ENCODE assay signal across 37 mouse cellular contexts in the genomic region with DNA sequence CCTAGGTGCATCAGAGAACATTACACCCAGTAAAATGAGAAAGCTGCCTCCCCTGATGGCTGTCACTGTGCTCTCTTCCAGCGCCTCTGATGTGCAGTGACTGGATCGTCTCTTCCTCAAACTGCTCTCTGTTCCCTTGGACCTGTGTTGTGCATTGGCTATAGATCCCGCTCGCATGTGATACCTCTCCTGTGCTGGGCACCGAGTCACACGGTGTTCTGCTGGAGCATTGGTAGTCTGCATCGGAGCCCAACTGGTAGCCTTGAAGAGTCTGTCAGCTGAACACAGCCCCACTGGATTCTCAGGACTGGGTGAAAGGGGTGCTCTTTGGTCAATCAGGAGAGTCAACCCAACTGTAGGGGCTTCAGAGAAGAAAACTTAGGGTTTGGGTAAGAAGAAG. TPM values are rescaled to one million over a fixed set of nuclear protein-coding genes. Genes with fewer than 3 reads are reported as not detected.
"Had no signal": no experiment of that assay in that cellular context is flagged by ENCODE, and none has a peak within 500 bp of the region (broad histone marks: within the 10 kb centered on the region; RNA-seq: fewer than 3 reads in every experiment).

No protein-coding gene starts in this region.

- H3K4me1 ChIP-seq: heart, embryonic 12.5 days; heart, embryonic 13.5 days; heart, embryonic 15.5 days; hindbrain, embryonic 10.5 days; hindbrain, embryonic 12.5 days; hindbrain, embryonic 13.5 days; hindbrain, embryonic 15.5 days; intestine, embryonic 15.5 days; kidney, embryonic 15.5 days had no signal

- H3K9me3 ChIP-seq: heart, embryonic 12.5 days; heart, embryonic 13.5 days; heart, embryonic 15.5 days; hindbrain, embryonic 10.5 days; hindbrain, embryonic 12.5 days; hindbrain, embryonic 13.5 days; hindbrain, embryonic 15.5 days; intestine, embryonic 15.5 days; kidney, embryonic 15.5 days had no signal

- H3K4me2 ChIP-seq: heart, embryonic 12.5 days; heart, embryonic 13.5 days; heart, embryonic 15.5 days; hindbrain, embryonic 12.5 days; hindbrain, embryonic 13.5 days; hindbrain, embryonic 14.5 days; hindbrain, embryonic 15.5 days; intestine, embryonic 15.5 days; kidney, embryonic 15.5 days had no signal

- DNase-seq: heart, postnatal 10 days; heart, postnatal 14 days; heart, postnatal 36 days; heart, postnatal 4 days; kidney, adult 11 months; kidney, adult 18-20 months; kidney, adult 2 months; kidney, adult 8-10 months; kidney, adult 9 months; kidney, postnatal 10 days; kidney, postnatal 14 days; kidney, postnatal 25 days; kidney, postnatal 36 days; kidney, postnatal 4 days; layer of hippocampus, adult 9-11 months; layer of hippocampus, postnatal 36 days had no signal

- H3K4me3 ChIP-seq: heart, embryonic 12.5 days; heart, embryonic 13.5 days; heart, embryonic 15.5 days; hindbrain, embryonic 10.5 days; hindbrain, embryonic 12.5 days; hindbrain, embryonic 13.5 days; hindbrain, embryonic 15.5 days; intestine, embryonic 15.5 days; kidney, embryonic 15.5 days; layer of hippocampus, adult 2 months; left cerebral cortex, adult 2 months had no signal

- ATAC-seq: hindbrain, embryonic 16.5 days; hindbrain, postnatal 0 days; inflammation-experienced regulatory T-cells, adult 6 months; intestine, embryonic 15.5 days; intestine, embryonic 16.5 days; intestine, postnatal 0 days had no signal

- H3K27ac ChIP-seq: heart, embryonic 13.5 days; heart, embryonic 15.5 days; hindbrain, embryonic 10.5 days; hindbrain, embryonic 12.5 days; hindbrain, embryonic 13.5 days; hindbrain, embryonic 14.5 days; hindbrain, embryonic 15.5 days; hindbrain, postnatal 0 days; intestine, embryonic 15.5 days; kidney, embryonic 15.5 days; kidney, postnatal 0 days; layer of hippocampus, adult 2 months; left cerebral cortex, adult 2 months had no signal

- H3K9ac ChIP-seq: heart, embryonic 12.5 days; heart, embryonic 13.5 days; heart, embryonic 15.5 days; hindbrain, embryonic 12.5 days; hindbrain, embryonic 13.5 days; hindbrain, embryonic 14.5 days; hindbrain, embryonic 15.5 days; intestine, embryonic 15.5 days; kidney, embryonic 15.5 days had no signal

- H3K27me3 ChIP-seq: heart, embryonic 12.5 days; heart, embryonic 13.5 days; heart, embryonic 15.5 days; hindbrain, embryonic 12.5 days; hindbrain, embryonic 13.5 days; hindbrain, embryonic 15.5 days; intestine, embryonic 15.5 days; kidney, embryonic 15.5 days had no signal

RNA-seq across cellular contexts. Expression of a gene that starts 31.2 kb away (rescaled TPM):
- total RNA-seq: heart, postnatal 10 days; heart, postnatal 25 days; heart, postnatal 36 days; hematopoietic stem cell, adult 5-6 weeks; left cerebral cortex, adult 18-20 months had no signal
